Comparison of ENCODE assay signal across 9 mouse cellular contexts in the genomic region with DNA sequence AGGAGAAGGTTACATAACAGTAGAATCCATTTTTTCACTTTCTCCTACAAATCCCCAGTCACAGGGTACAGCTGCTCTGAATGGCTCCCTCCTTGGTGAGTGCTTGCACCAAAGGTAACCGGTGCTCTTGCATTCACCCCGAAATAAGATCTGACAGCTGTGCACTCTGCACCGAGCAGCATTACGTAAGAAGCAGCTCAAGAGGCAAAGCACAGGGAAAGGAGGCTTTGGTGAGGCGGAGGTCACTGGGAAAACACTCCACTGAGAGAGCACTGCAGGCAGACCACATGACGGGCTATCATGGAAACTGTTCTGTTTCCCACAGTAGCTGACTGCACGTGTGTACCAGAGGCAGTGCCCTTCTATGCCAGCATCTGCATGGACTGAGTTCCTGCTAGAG.
DNase-seq lines count a peak whose midpoint lies in the region; ATAC-seq lines count a peak whose summit lies in the region.
"Had no signal": no experiment of that assay in that cellular context is flagged by ENCODE, and none has a peak within 500 bp of the region (broad histone marks: within the 10 kb centered on the region; RNA-seq: fewer than 3 reads in every experiment).

No protein-coding gene starts in this region.

- H3K4me2 ChIP-seq in forebrain, embryonic 11.5 days (ENCODE audit: low read depth, low read length, severe bottlenecking) = no peak overlapping the region

- no peak for ATAC-seq in forebrain, embryonic 11.5 days (replicated peaks; ENCODE audit: low FRiP score)
- ATAC-seq in erythroblast, adult 5-6 weeks (replicated peaks; ENCODE audit: low FRiP score, poor library complexity, severe bottlenecking) = no peak

- no peaks in the 10 kb centered on the region for H3K9me3 ChIP-seq in forebrain, embryonic 11.5 days (ENCODE audit: control insufficient read depth, low read length)

- no peaks in the 10 kb centered on the region for H3K36me3 ChIP-seq in forebrain, embryonic 11.5 days (ENCODE audit: control insufficient read depth, insufficient read depth, low read length)

- WGBS in forebrain, embryonic 11.5 days = 65% methylated on average over 7 of the region's 7 CpGs

- intact Hi-C loops in heart, postnatal 14 days (cut with DNase I) = no loop called here
- intact Hi-C loops in left cerebral cortex, postnatal 25 days (cut with DNase I) = loop anchor here (2.0 to 5.0 kb wide), 2 partner anchors 72 to 85 kb away; no protein-coding TSS in a partner anchor

- H3K4me3 ChIP-seq in brown adipose tissue, adult 24 weeks (ENCODE audit: insufficient read depth, low read depth, low read length) = peak overlapping the region; percentile 33; the same call in 1 of the 2 replicates
- H3K4me3 ChIP-seq in forebrain, embryonic 11.5 days (ENCODE audit: low read depth, low read length) = no peak overlapping the region
- H3K4me3 ChIP-seq: erythroblast, embryonic 14.5 days had no signal

- no peaks in the 10 kb centered on the region for H3K27me3 ChIP-seq in forebrain, embryonic 11.5 days (ENCODE audit: control insufficient read depth, insufficient read depth, low read length)

- peak; percentile 29 for DNase-seq in embryo, embryonic 11 days
- DNase-seq in embryo, embryonic 9.5 days (ENCODE audit: extremely low spot score) = no peak
- peak; percentile 13 to 14 for DNase-seq in heart, postnatal 14 days
- peak; percentile 76 to 86 for DNase-seq in left cerebral cortex, postnatal 25 days (ENCODE audit: low spot score in 2 of 2)
- peak; percentile 67 for DNase-seq in retina, postnatal 1 day
- no peak for DNase-seq in forebrain, embryonic 11.5 days (ENCODE audit: low spot score)

- 0 out of 2 replicates have a peak, but pooled peaks cover 3% of the 10 kb centered on the region for H3K4me1 ChIP-seq in brown adipose tissue, adult 24 weeks (ENCODE audit: control insufficient read depth, insufficient read depth, insufficient read length, low read length)
- no peaks in the 10 kb centered on the region for H3K4me1 ChIP-seq in forebrain, embryonic 11.5 days (replicated peaks; ENCODE audit: control insufficient read depth, insufficient read depth, low read length)

- peak overlapping the region; percentile 54; the same call in 1 of the 2 replicates for H3K27ac ChIP-seq in brown adipose tissue, adult 24 weeks (replicated peaks; ENCODE audit: low read depth, low read length)
- no peak overlapping the region for H3K27ac ChIP-seq in forebrain, embryonic 11.5 days (ENCODE audit: low read depth, low read length)

- H3K9ac ChIP-seq in forebrain, embryonic 11.5 days (ENCODE audit: low read length) = no peak overlapping the region

Comparison
In these comparisons a context has a peak if more than half of its experiments do, and no peak if none do; other contexts are left out.
1. DNase-seq: peak in embryo, embryonic 11 days (single experiment), heart, postnatal 14 days (2 of 2), left cerebral cortex, postnatal 25 days (2 of 2) and retina, postnatal 1 day (single experiment); none in embryo, embryonic 9.5 days (single experiment) and forebrain, embryonic 11.5 days (single experiment).